Mouse (Mus musculus): Measurements from ENCODE around the gene Ovol3.
"Not testable (repeated sequence)": the region's sequence is repeated elsewhere in the genome, so short reads cannot be mapped to it uniquely, and the experiment has no call there.

Ovol3 gene

DNA sequence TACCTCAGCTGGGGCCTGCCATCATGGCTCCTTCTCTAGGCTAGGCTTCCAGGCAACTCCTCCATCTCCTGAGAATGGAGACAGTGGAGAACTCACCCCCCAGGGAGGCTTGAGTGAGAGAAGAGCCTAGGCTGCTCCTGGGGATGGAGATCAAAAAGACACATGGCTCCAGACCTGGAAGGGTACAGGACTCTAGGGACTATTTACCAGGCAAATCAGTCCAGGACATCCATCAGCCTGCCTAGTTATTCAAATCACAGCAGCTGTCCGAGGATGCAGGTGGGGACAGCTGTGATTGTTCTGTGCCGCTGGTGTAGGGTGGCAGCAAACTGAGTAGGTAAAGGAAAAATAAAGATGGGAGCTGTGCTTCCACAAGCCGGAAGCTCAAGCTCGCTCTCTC lies at the start of gene Ovol3:
TSS of gene Ovol3 (minus strand) at position 101 of the 400 bp plus-strand sequence.
- no peak for DNase-seq (ENCODE audit: low read depth, low spot score)

DNA sequence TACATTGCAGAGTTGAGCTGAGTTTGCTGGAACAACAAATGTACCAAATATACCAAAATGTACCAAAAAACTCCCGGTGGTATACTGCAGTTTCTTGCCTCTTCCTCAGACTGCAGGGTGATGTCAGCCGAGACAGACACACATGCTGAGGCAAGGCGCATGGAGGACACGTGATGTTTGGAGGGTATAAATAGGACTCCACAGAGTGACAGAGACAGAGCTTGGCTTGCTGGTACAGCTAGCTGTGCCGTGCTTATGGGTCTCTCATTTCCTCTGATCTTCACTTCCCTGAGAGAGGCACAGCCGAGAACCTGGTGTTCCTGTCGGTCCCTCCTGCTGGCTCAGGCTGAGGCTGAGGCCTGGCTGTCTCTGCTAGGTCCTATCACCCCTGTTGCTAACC lies 47.2 kb upstream of the Ovol3 start:
- DNase-seq (ENCODE audit: low read depth, low spot score), result no peak

DNA sequence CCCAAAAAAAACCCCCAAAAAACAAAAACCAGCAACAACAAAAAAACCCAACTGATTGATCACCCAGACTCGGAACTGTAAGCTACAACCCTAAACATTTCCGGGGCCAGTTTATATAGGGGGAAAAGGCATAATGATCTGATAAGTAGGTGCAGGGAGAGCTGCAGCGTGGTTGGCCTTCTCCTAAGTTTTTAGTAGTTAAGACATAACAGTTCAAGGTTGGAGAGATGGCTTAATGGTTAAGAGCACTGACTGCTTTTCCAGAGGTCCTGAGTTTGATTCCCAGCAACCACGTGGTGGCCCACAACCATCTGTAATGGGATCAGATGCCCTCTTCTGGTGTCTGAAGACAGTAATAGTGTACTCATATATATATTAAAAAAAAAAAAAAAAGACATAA lies 46.0 kb upstream of the Ovol3 start:
- DNase-seq (ENCODE audit: low read depth, low spot score), result no peak

GRCm38 (mm10) chr7:30280670-30281138 lies 45.2 kb upstream of the Ovol3 start:
- peak; percentile 92 for DNase-seq (ENCODE audit: low read depth, low spot score)

- peak; percentile 95 for DNase-seq (ENCODE audit: low read depth, low spot score)
Observed at GRCm38 (mm10) chr7:30279951-30280669, 44.6 kb upstream of the Ovol3 start, which contains the start of the genes Thap8 and Wdr62. Gene Thap8, plus strand, starts transcription at chr7:30280094. Gene Wdr62, minus strand, starts transcription at chr7:30280419.

DNA sequence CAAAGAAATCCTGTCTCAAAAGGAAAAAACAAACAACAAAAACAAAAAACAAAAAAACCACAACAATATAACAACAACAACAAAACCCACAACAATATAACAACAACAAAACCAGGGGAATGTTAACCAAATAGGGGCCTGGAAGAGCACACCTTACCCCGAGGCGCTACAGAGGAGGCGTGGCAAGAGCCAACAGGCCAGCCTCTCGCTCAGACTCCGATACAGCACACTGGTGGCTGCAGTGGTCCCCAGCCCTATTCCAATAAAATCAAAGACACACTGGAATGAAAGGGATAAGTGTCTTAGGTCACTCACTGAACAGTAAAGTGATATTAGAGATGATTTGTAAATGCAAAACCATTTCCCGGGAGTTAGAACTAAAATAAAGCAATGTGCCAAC lies 44.0 kb upstream of the Ovol3 start:
- no peak for DNase-seq (ENCODE audit: low read depth, low spot score)

DNA sequence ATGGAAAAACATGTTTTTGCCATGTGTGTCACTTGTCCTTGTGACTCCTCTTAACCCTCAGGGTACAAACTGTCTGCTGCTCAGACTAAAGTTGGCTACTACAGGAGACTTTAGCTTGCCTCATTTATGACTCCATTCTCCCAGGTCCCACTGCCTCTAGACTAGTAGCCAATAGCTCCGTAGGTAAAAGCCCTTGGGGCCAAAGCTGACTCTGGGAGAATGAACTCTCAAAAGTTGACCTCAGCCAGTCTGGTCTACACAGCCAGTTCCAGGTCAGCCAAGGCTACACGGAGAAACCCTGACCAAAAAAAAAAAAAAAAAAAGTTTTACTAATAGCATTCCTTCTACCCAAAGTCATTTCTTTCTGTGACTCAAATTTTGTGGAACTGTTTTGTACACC lies 43.4 kb upstream of the Ovol3 start:
- DNase-seq (ENCODE audit: low read depth, low spot score), result no peak

GRCm38 (mm10) chr7:30274383-30274782 lies 38.9 kb upstream of the Ovol3 start:
- no peak for DNase-seq (ENCODE audit: low read depth, low spot score)

DNA sequence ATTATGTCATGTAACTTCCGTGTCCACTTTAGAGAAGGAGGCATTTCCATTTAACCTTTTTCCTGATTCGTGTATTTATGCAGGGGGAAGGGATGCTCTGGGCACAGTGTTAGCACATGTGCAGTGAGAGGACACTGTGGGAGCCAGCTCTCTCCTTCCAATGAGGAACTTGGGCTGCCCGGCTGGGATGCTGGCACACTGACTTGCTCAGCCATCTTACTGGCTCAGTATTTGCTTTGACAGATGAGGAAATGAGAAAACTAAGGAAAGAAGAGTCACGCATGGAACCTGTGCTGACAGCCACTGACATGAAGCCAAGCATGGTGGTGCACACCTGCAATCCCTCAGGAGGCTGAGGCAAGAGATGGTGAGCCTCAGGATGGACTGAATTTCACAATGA lies 34.1 kb upstream of the Ovol3 start:
- no peak for DNase-seq (ENCODE audit: low read depth, low spot score)

DNA sequence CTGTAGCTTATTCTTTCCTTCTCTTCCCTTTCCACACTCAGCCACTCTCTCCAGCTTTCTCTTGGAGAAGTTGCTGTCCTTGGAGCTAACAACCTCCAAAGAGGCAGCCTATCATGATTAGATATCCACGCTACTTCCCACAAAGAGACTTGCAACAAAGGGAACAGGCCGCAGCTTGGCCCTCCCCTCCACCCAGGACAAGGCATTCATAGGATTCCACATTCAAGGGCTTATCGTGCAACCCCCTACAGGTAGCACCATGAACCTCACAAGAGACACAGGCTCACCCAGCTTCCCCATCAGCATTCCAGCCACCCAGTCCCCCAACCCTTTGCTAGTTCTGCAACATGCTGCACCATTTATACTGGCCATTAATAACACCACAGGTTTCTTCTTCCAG lies 31.3 kb upstream of the Ovol3 start:
- no peak for DNase-seq (ENCODE audit: low read depth, low spot score)

DNA sequence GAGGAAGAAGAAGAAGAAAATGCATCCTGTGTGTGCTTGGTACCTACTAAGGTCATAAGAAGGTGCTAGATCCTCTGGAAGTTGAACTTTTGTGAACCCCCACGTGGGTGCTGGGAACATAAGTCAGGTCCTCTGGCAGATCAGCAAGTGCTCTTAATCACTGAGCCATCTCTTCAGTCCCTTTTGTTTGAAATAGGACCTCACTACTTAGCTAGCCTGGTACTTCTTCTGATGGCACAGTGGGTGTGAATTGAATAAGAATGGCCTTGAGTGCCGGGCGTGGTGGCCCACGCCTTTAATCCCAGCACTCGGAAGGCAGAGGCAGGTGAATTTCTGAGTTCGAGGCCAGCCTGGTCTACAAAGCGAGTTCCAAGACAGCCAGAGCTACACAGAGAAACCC lies 30.4 kb upstream of the Ovol3 start:
- no peak for DNase-seq (ENCODE audit: low read depth, low spot score)

DNA sequence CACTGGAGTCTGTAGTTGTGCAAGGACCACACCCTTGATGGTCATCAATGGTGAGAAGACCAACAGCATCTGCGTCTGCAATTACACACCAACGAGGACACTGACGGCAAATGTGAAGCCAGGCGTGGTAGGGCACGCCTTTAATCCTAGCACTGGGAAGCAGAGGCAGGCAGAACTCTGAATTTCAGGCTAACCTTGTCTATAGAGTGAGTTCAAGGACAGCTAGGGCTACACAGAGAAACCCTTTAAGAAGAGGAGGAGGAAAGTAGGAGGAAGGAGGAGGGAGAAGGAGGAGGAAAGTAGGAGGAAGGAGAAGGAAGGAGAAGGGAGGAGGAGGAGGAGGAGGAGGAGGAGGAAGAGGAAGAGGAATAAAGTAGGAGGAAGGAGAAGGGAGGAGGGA lies 30.0 kb upstream of the Ovol3 start:
- no peak for DNase-seq (ENCODE audit: low read depth, low spot score)

- DNase-seq (ENCODE audit: low read depth, low spot score), result no peak
Observed at GRCm38 (mm10) chr7:30265041-30265440, 29.5 kb upstream of the Ovol3 start.

GRCm38 (mm10) chr7:30251956-30252954 lies 16.7 kb upstream of the Ovol3 start:
- DNase-seq (ENCODE audit: low read depth, low spot score), result no peak

GRCm38 (mm10) chr7:30237374-30237773 lies 1.8 kb upstream of the Ovol3 start:
- not testable (repeated sequence) for DNase-seq (ENCODE audit: low read depth, low spot score)

GRCm38 (mm10) chr7:30235091-30235490 lies 434 bp downstream of the Ovol3 start:
- no peak for DNase-seq (ENCODE audit: low read depth, low spot score)

DNA sequence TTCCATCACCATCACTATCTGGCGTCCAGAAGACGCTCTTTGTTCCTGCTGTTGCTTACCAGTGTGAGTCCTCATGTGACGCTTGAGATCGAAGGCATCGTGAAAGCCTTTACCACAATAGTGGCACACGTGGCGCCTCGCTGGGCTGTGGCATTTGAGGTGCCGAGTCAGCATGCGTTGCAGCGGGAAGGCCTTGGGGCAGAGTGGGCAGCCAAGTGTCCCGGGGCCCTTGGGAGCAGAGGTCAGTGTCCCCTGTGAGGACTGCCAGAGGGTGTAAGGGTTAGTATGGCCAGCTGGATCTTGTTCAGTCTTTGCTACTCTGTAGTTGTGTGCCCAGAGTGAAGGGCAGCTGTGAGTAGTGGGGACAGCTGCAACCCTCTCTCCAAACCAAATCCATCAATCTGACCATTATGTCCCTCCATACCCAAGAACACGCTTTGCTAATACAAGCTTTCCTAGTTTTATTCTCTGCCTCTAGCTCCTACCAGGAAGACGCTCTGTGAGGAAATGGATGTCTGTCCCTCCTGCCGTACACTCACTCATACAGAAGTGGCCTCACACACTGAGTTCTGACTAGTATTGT lies 1.2 kb downstream of the Ovol3 start:
- no peak for DNase-seq (ENCODE audit: low read depth, low spot score)

DNA sequence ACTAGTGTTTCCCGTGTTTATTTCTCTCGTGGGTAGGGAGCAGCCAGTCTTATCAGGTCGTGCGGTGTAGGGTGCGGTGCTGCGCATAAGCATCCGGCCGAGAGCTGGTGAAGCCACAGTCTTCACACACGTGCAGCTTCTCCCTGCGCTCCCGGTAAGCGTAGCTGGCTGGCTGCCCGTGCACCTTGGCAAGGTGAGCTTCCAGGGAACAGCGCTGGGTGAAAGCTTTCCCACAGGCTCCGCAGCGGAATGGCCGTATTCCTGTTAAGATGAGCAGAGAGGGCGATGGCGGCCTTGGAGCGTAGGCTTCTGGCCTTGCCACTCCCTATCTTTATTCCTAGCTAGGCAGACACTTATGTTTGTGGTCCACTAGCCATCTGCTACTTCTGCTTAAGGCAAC lies 2.1 kb downstream of the Ovol3 start:
- no peak for DNase-seq (ENCODE audit: low read depth, low spot score)

GRCm38 (mm10) chr7:30232631-30233148 lies 2.8 kb downstream of the Ovol3 start:
- DNase-seq (ENCODE audit: low read depth, low spot score), result peak; percentile 80

GRCm38 (mm10) chr7:30231669-30232454 lies 3.7 kb downstream of the Ovol3 start, which contains the start of the genes Polr2i and Tbcb:
Gene Polr2i, plus strand, starts transcription at chr7:30231948.
Gene Tbcb, minus strand, starts transcription at chr7:30232272.
- DNase-seq (ENCODE audit: low read depth, low spot score), result peak; percentile 97

- no peak for DNase-seq (ENCODE audit: low read depth, low spot score)
Observed at GRCm38 (mm10) chr7:30231328-30231668, 4.2 kb downstream of the Ovol3 start.
